Mouse (Mus musculus): ENCODE measurements around the gene Serpinb6a. TPM values are rescaled to one million over a fixed set of nuclear protein-coding genes. Genes with fewer than 3 reads are reported as not detected.

Serpinb6a gene
- 100 to 1,000 TPM; 437 to 541 TPM for total RNA-seq (2021)
- 102 and 109 TPM in 2 replicates for polyA plus RNA-seq (2012; rRNA removed)
- long read RNA-seq, transcript Serpinb6a-202 (7 exons, 1,547 nt): major isoform, 127 of 210 reads
- long read RNA-seq, partial matches to known transcripts: 35 of 210 reads
- long read RNA-seq, other reads (novel, unspliced or antisense): 42 of 210 reads

DNA sequence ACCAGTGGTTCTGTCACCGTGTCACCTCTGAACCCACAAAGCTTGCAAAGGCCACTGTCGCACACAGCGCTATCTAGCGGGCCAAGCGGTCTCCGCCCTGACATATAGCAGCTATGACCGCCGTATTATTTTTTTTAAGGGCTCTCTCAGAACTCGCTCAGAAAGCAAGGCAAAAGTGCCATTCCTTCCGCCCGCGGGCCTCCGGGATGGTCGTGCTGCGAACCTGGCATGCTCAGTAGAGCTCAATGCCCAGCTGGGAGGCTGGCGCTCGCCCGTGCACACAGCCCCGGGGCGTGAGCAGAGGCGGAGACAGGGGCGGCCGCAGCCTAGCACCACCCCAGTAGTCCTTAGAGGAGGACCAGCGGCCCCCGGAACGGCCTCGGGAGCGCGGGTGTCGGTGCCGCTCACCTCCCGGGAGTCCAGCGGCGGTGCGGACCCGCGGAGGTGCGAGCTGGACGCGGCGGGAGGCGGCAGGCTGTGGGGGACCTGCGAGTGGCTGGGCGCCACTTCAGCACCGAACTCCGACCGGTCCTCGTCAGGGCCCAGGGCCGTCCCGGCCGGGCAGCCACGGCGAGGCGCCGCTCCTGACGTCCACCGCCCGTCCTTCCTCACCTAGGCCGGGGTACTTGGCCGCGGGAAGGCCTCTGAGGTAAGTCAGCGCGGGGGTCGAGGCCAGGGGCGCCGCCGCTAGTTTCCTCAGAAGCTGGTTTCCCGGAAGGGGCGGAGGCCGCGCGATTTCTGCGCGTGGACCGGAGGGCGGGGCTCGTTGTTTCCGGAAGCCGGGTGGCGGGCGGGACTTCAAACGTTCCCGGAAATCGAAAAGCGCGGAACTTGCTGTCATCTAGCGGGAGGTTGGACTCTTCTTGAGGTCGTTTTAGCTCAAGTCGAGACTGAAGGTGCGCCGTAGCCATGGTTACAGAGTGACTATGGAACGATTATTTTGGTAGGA is at the start of gene Serpinb6a, which contains the start of gene Ripk1:
TSS of gene Serpinb6a (minus strand) at position 737 of the 949 bp plus-strand sequence.
TSS of gene Ripk1 (plus strand) at position 306 of the 949 bp plus-strand sequence.
- DNase-seq: peak; percentile 95

DNA sequence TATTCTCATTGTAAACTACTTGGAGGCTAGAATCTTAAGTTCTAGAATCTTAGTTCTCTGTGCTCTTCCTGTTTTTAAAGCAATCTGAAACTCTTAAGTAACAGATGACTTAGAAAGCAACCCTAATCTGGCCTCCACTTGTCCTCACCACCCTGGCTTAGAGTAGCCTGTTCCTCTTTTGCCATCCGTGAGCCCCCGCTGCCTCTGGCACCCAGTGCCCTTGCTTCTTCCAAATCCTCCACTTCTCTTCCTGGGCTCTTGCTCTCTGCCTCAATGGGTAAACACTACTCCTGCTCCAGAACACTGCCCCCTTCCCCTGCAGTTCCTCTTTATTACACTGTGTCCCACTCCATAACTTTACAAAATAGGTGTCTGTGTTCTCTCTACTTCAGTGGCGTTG is 49.1 kb upstream of the Serpinb6a start:
- DNase-seq: no peak

DNA sequence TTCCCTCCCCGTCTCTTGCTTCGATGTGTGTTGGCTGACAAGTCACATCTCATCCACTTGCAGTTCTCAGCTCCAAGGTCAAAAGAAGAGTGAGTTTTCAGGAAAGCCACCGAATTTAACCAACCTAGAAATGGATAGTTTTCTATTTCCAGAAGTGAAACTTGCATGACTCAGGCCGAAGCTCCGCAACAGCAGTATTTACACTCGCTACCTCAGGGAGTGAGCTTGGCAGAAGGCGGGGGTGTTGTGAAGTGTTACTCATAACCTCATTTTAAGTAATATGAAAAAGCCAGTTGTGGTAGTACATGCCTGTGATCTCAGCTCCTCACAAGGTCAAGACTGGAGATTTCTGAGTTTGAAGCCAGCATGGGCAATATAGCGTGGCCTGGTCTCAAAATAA is 47.9 kb upstream of the Serpinb6a start:
- peak; percentile 63 for DNase-seq

DNA sequence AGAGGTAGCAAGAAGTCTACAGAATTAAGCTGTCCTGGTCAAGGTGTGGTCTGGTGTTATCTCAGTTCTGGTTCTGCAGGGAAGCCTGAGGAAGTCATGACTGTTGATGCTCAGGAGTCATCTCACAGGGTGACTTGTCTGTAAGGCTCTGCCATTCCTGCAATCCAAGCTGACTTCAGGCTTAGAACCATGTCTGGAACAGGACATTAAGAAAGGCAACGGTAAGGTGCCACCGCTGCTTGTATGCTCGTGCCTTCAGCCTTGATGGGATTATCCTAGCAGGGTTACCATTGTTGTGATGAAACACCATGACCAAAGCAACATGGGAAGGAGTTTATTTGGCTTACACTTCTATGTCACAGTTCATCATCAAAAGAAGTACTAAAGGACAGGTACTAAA is 44.9 kb upstream of the Serpinb6a start:
- DNase-seq: no peak

DNA sequence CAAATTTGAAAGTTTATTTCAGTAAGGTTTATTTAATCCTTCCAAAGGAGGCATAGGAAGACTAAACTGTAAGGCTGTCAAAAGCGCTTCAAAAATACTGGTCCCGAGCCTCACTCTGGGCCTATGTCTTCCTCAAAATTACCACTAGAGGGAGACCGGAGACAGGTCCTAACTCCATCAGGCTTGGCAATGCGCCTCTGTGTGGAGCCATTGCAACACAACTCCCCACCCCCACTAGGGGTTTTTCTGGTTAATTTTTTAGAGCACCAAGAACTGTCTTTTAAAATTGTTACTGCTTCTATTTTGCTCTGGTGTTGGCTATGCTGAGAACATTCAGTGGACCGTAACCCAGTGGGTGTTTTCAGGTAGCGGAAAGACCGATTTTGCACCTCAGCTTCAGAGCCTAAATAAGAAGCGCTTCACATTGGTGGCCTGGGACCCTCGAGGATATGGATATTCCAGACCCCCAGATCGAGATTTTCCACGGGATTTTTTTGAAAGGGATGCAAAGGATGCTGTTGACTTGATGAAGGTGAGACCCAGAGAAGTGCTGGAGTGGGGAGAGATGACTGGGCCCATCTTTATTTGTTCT is 43.9 kb upstream of the Serpinb6a start:
- DNase-seq: peak; percentile 75

DNA sequence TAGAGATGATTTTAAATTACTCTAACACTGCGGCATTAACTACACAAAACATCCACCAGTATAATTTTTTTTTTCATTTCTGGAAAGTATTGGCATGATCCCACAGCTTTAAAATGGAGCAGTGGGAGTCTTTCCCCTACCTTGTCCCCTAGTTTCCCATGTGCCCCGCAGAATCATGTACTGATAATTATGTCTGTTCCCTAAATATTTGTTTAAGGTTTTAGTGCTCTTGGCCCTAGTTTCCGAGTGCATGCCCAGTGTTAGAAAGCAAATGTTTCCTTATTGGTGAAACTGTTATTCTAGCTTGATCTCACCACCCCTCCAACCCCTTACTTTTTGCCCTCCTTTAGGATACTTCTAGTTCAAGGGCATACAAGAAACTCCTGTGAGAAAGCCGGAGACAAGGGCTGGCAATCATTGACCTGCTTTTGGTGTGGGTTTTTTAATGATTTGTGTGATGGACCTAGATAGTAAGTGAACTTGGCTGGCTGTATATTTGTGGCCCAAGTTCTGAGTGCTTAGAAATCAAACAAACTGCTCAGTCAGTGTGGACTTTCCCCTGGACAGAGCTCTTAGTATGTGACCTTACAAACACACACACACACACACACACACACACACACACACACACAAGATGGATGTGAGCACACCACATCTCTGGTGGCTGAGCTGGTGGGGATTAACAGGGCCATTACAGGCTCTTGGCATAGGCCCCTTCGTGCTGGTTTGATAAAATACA is 43.1 kb upstream of the Serpinb6a start:
- no peak for DNase-seq

DNA sequence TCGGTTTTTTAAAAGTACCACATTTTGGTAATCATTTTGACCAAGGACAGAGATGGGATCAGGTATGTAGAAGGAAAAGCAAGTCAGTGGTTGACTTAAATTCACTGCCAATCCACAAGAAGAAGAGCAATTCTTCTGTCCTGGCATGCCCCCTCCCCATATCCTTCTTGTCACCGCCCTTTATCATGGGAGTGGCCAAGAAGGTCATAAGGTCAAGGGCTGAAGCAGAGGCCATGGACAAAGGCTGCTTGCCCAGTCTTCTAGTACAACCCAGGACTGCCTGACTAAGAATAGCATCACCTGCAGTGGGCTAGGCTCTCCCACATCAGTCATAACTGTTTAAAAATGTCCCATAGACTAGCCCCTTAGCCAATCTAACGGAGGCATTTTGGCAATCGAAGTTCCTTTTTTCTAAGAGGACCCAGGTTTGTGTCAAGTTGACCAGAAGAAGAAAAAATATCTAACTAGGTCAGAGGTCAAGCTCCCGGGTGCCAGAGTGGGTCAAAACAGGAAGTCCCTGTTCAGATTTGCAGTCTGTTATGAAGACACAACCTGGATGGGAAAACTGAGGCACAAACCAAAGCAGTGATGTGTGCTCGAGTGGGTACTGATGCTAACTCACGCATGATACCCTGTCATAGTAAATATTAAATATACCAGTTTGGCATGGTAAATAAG is 41.3 kb upstream of the Serpinb6a start:
- DNase-seq: no peak

DNA sequence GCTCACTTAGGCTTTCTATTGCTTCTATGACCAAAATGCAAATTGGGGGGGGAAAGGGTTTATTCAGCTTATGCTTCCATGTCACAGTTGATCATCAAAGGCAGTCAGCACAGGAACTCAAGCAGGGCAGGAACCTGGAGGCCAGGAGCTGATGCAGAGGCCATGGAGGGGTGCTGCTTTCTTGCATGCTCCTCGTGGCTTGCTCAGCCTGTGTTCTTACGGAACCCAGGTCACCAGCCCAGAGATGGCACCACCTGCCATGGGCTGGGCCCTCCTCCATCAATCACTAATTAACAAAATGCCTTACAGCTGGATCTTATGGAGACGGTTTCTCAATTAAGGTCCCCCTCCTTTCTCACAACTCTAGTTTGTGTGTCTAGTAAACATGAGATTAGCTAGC is 37.5 kb upstream of the Serpinb6a start:
- DNase-seq: no peak

DNA sequence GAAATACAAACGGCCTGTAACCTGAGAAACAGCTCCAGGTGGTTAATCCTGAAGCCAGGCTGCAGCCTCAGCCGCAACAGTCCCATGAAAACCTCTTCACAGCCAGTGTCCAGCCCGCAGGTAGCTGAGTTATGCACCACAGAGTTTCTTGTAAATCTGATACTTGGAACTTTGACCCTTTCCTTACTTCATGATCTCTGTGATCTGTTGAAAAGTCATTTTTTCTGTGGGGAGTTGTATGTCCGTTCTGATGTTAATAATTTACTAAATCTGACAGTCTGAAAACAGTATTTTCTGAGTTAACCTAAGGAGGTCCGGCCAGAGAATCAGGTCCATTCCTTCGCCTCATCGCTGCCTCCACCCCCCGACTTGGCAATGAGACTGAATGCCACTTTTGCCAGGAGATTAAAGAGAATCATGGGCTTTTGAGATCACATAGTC is 36.3 kb upstream of the Serpinb6a start:
- DNase-seq: no peak

DNA sequence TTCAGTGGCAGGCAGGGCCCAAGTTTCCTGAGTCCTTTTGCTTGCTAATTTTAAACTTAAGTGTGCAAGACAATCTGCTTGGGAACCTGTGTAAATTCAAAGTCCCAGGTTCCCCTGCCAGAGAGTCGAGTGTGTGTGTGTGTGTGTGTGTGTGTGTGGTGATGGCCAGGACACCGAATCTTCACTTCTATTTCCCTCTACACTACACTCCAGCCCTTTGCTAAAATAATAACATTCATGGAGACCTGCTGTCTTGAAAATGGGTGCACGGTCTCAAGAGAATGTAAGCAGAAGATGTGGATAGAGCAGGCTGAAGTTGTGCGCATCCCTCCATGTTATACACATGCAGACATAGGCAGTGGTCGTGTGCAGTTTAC is 35.5 kb upstream of the Serpinb6a start:
- DNase-seq: no peak

DNA sequence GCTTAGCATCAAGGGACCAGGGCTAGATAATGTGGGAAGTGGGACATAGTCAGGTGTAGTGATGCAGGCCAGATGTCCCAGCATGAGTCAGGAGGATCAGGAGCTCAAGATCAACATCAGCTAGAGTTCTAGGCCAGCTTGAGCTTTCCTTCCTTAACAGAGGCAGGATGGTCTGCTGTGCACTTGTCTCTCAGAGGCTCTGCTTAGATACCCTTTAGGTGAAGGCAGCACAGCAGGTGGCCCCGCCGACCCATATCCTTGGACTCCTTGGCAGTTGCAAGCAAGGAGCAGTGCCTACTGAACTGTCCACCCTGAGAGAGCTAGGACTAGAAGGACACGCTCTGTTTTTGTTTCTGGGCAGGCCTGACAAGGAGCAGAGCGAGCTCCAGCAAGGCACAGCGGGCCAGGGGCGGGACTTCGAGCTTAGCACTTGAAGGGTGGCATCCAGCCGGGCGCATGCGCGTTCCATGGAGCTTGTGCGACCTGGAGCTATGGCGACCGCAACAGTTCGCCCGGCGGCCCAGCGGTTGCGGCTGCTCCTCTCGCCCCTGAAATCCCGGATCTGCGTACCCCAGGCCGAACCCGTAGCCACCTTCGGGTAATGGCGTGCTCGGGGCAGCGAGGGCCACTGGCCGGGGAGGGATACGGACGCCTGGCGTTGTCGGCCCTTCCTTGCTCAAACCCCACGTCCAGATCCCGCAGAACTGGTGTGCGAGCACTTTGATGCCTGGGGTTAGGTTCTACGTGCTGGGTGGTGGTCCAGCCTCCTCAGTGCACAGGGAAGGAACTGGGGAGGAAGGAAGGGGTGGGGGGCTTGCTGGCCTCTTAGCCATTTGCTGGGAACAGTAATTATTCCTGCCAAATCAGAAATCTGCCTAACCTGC is 34.8 kb upstream of the Serpinb6a start, which contains the start of gene Bphl:
TSS of gene Bphl (plus strand) at position 426 of the 884 bp plus-strand sequence.
- DNase-seq: peak; percentile 95

DNA sequence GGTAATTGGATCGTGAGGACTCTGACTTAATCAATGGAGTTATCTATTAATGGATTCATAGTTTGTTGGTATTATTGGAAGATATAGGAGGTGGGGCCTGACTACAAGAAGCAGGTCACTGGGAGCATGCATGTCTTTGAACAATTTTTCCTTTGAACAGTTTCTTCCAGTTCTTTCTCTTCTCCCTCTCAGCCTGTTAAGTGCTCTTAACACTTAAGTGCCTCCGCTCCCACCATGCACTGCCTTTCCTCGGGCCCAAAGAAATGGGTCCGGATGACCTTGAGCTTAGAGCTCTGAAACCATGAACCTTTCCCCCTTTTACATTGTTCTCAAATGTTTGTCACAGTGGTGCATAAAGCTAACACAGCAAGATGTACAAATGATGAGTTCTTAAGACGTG is 34.1 kb upstream of the Serpinb6a start:
- DNase-seq: no peak

DNA sequence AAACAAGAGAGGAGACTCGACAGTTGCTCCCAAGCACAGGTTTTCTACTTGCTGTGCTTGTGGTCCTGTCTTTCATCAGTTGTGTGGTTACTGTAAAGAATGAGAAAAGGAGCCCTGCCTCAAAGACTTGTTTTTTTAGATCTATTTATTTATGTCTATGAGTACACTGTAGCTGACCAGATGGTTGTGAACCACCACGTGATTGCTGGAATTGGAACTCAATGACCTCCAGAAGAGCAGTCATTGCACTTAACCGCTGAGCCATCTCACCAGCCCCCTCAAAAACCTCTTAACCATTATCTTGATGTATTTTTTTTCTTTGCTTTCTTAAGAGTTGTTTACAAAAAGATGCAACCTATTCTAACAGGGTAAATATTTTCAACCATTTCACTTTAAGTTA is 32.8 kb upstream of the Serpinb6a start:
- no peak for DNase-seq

DNA sequence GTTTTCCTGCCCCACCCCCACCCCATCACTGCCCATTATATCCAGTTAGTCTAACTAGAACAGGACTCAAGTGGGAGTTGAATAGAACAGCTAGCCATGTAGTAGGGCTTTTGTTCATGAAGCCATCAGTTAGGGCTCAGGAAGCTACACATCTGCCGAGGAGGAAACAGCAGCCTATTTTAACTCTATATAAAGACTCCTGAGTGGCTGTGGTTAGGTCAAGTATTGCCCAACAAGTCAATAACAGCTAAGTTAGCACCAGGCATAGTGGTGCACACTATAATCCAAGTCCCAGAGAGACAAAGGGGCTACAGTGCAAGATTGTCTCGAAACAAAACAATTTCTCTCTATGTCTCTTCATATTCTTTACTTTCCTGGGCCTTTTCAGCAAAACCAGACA is 29.4 kb upstream of the Serpinb6a start:
- DNase-seq: no peak

DNA sequence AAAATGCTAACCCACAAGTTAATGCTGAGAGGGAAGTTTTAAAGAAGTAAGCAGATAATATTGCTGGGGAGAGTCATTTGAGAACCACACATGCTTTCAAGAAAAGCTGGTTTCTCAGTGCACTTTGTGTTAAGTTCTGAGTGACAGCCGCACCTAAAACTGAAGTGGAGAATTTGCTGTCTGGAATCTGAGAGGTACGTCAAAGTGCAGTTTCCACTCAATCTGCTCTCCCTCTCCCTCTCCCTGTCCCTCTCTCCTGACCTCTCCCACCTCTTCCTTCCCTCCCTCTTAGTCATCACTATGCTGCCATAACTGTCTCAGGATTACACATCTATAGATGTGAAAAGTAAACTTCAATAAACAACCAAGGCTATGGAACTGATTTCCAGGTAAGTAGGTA is 19.4 kb upstream of the Serpinb6a start:
- no peak for DNase-seq

DNA sequence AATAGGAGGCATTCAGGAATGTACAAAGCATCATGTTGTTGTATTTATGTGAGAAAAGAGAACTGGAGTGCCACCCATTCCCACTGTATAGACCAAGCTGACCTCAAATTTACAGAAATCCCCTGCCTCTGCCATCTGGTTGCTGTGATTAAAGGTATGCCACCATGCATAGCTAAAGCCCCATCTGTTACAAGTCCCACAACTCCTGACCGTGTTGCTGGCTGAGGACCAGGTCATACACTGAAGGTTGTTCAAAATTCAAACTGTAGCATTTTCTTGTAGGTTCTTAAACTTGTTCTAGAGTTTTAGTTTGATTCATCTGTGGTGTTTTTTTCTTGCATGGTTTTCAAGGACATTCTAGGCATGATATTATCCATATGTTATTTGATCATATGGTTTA is 15.9 kb upstream of the Serpinb6a start:
- DNase-seq: no peak

DNA sequence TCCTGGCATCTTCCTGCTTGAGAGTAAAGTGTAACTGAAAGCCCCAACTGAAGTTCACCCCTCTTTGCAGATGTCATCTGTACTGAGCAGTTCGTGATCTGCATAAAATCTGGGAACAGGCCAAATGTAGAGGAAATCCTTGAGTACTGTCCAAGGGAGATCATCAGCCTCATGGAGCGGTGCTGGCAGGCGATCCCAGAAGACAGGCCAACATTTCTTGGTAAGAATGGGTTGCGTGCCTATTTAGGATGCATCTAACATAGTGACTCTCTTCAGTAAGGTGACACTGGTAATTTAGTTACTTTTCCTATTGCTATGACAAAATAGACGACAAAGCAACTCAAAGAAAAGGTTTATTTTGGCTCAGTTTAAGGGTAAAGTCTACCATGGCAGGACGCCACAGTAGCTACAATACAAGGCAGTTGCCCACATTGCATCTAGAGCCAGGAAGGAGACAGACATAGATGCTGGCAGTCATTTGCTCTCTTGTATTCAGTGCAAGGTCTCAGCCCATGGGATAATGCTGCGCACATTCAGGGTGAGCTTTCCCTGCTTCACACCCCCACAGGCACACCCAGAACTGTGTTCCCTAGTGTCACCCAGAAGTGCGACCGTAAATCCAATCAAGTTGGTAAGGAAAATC is 14.5 kb upstream of the Serpinb6a start:
- DNase-seq: peak; percentile 29

DNA sequence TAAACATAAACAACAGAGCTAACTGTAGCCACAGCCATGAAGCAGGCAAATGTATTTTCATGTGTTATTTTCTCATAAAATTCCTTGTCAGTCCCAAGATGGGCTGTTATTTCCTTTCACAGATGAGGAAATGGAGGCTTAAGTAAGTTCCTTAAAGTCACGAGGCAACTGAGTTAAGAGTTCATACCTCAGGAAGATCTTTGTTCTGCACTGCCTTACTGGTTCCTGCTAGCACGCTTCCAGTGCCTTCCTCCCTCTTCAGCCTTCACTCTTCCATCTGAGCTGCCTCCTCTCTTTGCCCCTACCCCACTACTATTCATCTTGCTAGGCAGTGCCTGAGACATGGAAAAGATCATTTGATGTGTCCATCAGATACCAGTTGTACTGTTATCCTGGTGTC is 4.6 kb upstream of the Serpinb6a start:
- DNase-seq: no peak

DNA sequence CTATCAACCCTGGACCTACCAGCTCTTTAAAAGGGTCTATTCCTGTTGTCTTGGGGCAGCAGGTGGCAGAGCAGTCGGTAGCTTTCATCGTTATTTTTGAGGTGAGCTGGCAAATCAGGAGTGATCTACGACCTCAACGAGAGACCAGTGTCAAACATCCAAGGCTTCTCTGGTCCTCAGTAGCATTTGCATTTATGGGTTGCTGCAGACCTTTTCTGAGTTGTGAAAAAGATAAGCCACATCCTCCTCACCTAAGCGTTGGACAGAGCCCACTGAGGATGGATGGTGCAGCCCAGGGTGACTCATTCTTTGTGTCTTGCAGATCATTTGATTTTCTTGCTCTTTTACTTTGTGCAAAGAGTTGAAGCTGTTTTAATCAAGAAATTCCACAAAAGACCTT is 464 bp upstream of the Serpinb6a start:
- peak; percentile 9 for DNase-seq

DNA sequence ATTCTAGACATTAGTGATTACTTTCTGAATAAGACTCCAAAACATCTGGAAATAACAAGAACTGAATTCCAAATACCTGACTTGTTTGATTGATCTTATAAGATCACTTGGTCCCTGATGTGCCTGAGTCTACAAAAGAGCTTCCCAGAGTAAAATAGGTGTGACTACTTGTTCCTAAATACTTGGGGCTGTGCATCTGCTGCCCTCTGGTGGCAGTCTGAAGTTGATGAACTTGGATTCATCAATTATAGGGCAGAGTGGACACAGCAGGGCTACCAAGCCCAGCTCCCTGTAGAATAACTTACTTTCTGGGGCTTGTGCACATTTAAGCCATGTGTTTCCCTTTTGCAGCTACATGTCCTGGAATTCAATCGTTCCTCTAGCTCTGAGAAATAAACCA is 7.4 kb downstream of the Serpinb6a start:
- DNase-seq: peak; percentile 76
